Mouse (Mus musculus): Measurements from ENCODE around the gene Aurkb.

Aurkb gene

GRCm38 (mm10) chr11:69098039-69098761, 52.8 kb downstream of the Aurkb start:
- DNase-seq (ENCODE audit: low read depth, low spot score) = no peak

GRCm38 (mm10) chr11:69098762-69099091, 53.3 kb downstream of the Aurkb start:
- peak; percentile 94 for DNase-seq (ENCODE audit: low read depth, low spot score)

DNA sequence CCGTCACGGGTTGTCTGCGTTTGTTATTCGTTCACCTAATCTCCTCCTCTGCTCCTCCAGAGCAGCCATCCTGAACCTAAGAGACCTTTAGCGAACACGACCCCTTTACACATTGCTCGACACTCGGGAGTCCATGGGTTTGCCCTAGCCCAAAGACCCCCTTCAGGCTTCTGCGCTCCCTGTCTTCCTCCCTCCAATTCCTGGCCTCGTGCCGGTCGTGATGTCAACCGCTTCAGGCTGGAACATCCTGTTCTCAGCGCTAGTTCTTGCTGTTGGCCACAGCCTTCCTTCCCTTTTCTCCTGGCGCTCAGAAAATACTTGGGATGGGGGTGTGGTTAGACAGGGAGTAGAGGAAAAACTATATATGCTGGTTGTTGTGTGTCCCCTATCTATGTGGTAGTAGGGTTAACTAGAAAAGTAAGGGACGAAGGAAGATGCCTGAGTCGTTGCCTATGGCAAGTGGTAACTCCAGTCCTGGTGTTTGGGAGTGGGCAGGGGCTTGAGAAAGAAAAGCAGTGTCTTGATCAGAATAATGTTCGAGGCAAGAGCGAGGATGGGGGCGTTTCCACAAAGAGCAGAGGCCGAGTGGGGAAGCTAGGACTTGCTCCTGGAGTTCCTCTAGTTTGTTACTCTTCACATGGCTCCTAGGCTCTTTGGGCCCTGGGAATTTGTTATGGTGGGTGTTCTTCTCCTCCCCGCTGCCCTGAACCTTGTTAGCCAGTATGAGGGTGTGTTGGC, 53.9 kb downstream of the Aurkb start:
- DNase-seq (ENCODE audit: low read depth, low spot score) = no peak

- DNase-seq (ENCODE audit: low read depth, low spot score) = peak; percentile 93
These were observed 54.5 kb downstream of the Aurkb start for GRCm38 (mm10) chr11:69099915-69100345.

GRCm38 (mm10) chr11:69100639-69101360, 55.4 kb downstream of the Aurkb start:
- no peak for DNase-seq (ENCODE audit: low read depth, low spot score)
